Mouse (Mus musculus) liver, adult 2 months (tissue): ENCODE measurements around the gene Sfr1.

Experiments used
- CTCF ChIP-seq: fragments of 200-500 bp; IDR thresholded peaks from 2 replicates; pipeline ENCODE4 v1.5.1; 2011; ENCODE audit warnings: low read depth, low read length, control low read depth
- POLR2A ChIP-seq: fragments of 200-500 bp; IDR thresholded peaks from 2 replicates; pipeline ENCODE4 v1.6.1; 2011; ENCODE audit warnings: low read length, control low read depth; ENCODE audit not compliant: insufficient read depth; ENCODE audit errors: extremely low read depth

- TF ChIP-seq POLR2A (no peak), CTCF (no peak)
These were observed 15.3 kb upstream of the Sfr1 start for GRCm38 (mm10) chr19:47716144-47716543.
